Mouse (Mus musculus): Measurements from ENCODE around the gene Mvp.

The Mvp gene

DNA sequence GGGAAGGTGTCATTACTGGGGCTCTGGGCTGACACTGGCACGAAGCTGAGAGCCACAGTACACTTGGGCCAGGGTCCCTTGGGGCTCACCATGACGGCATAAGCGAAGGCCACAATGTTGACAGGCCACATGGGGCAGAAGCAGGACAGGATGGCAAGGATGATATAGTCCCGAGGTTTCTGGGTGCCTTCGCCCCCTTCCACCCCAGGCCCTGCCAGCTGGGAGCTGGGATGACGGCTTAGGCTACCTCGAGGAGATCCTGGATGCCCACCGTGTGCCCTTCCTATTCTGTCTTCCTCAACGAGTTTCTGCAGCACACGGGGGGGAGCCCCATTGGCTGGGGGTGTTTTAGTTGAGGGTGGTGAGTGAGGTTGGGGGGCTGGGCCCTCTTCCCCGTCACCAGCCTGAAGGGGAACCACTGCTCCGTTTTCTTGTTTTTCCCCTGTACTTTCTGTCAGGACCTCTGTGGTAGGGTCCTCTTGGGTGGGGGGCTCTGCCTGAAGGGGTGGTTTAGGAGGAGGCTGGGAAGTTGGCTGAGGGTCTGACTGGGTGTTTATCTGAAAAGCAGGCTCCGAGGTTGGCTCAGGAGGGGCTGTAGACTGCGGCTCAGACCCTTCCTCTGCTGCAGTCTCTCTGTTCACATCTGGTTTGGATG, 5.0 kb upstream of the Mvp start:
- no peak for DNase-seq

- no peak for DNase-seq
Measured at GRCm38 (mm10) chr7:127018416-127019305, 4.2 kb upstream of the Mvp start.

- no peak for DNase-seq
Measured at GRCm38 (mm10) chr7:127017950-127018345, 3.5 kb upstream of the Mvp start.

GRCm38 (mm10) chr7:127016971-127017949, 2.8 kb upstream of the Mvp start, which contains the start of gene Pagr1a:
Gene Pagr1a (minus strand): TSS chr7:127017352.
- peak; percentile 99 for DNase-seq

GRCm38 (mm10) chr7:127016486-127016938, 2.1 kb upstream of the Mvp start:
- no peak for DNase-seq

- DNase-seq: no peak
Measured at GRCm38 (mm10) chr7:127016481-127016485, 1.9 kb upstream of the Mvp start, which contains the start of gene Pagr1b. Gene Pagr1b (minus strand): TSS chr7:127016484.

DNA sequence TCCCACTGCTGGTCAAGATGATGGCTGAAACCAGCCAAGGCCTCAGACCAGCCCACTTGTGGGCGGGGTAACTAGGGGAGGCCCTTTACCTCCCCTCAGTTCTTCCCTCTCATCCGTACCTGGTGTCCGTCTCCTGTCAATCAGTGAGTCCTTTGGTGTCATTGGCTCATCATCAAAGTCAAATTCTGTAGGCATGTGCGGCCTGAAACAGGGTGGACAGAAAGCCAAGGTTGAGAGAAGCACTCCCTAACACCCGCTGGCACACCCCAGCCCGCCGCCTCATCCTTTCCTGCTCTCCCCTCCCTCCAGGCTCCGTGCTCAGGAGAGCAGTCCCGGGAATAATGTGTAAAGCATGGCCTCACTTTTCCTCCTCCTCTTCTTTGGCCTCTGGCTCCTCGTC, 1.7 kb upstream of the Mvp start:
- peak; percentile 58 for DNase-seq

DNA sequence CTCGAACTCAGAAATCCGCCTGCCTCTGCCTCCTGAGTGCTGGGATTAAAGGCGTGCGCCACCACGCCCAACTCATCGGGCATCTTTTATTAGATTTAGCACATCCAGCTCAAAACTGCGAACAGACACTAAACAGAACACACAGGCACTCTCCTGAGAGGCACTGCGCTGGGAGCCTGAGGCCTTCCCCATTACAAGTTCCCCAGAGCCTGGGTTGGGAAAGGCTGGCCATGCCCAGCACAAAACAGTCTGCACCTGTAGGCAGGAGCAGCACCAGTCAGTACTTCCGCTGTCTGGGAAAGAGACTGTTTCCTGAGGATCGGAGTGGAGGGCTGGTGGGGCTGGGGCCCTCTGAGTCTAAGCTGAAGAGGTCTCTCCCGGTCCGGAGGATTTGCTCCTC, 572 bp upstream of the Mvp start:
- no peak for DNase-seq

DNA sequence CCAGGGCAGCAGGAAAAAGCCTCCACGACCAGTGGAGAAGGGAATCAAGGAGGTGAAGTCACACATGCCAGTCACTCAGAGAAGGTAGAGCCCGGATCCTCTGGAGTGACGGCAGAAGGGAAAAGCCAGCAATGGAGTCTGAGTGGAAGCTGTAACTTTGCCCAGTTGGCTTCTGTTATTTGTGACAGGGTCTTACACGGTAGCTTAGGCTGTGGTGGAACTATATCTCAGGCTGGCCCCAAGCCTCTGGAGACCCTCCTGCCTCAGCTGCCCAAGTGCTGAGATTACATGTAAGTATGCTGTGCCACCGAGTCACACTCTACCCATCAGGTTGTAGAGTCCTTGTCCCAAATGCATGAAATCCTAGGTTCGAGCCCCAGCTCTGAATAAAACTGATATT, 1.0 kb downstream of the Mvp start:
- DNase-seq: no peak

- DNase-seq: no peak
Measured at GRCm38 (mm10) chr7:127012845-127013244, 1.6 kb downstream of the Mvp start.

DNA sequence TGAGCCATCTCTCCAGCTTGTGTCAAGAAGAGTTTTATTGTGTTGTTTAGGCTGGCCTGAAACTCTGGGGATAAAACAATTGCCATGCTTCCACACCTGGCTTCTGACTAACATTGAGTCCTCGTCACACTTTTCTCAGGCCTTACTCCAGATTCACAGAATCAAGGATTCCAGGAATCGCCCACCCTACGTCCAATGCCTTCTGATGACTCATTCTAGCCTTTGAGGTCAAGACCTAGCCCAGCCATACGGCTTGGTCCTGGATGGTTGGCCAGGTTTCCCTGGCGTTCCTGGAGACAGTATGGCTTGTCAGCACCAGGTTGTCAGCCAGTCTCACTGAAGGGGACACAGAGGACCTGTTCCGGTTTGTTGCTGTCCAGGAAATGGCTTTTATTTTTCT, 2.0 kb downstream of the Mvp start:
- DNase-seq: no peak

- DNase-seq: peak; percentile 40
Measured at GRCm38 (mm10) chr7:127011717-127012116, 2.7 kb downstream of the Mvp start.

DNA sequence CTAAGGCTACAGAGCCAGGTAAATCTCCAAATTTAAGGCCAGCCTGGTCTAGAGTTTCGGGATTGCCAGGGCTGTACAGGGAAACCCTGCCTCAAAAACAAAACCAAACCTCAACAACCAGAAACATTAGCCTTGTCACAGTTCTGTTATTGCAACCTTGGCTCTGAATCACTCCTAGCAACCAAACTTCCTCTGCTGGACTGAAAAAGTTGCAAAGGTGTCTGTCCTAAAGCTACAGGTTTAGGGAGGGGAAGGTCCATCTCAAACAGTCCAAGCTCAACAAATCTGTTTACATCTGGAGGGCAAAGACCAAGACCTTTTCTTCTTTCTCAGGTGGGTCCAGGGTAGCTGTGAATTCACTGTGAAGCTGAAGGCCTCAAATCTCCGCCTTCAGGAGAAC, 3.4 kb downstream of the Mvp start:
- DNase-seq: no peak

- no peak for DNase-seq
Measured at GRCm38 (mm10) chr7:127009307-127010085, 4.9 kb downstream of the Mvp start.

GRCm38 (mm10) chr7:127008239-127009019, 6.0 kb downstream of the Mvp start:
- DNase-seq: peak; percentile 73

- no peak for DNase-seq
Measured at GRCm38 (mm10) chr7:127007313-127008024, 7.0 kb downstream of the Mvp start.

GRCm38 (mm10) chr7:127004122-127004875, 10.1 kb downstream of the Mvp start:
- DNase-seq: no peak

GRCm38 (mm10) chr7:127003620-127004019, 10.8 kb downstream of the Mvp start:
- DNase-seq: no peak

- DNase-seq: no peak
Measured at GRCm38 (mm10) chr7:126999568-126999967, 14.9 kb downstream of the Mvp start.

DNA sequence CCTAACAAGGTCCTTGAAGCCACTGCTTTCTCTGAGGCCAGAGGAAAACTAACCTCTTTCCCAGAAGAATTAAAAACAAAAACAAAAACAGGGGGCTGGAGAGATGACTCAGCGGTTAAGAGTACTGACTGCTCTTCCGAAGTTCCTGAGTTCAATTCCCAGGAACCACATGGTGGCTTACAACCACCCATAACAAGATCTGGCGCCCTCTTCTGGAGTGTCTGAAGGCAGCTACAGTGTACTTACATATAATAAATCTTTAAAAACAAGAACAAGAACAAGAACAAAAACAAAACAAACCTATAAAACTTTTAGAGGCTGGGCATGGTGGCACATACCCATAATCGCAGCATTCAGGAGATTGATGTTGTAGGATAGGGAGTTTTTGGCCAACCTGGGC, 18.0 kb downstream of the Mvp start:
- no peak for DNase-seq

DNA sequence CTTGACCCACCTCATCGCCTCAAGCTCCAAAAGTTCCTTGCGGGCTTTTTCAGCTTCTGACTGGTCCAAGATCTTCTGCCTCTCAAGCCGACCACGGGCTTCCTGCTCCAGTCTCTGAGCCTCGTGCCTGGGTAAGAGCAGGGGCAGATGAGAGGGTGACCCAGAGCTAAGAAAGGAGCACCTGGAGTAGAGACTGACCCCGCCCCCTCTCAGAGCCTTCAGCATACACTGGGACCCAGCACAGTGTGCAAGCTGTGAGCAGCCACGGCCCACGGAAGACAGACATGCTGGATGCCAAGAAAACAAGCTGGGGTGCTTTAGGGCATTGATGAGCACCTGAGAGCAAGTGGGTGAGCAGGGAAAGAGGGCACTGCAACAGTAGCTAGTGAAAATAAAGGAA, 25.6 kb downstream of the Mvp start:
- no peak for DNase-seq

Data from retina, postnatal 1 day (tissue).